Mouse (Mus musculus) liver, embryonic 13.5 days (tissue): ENCODE results near the gene Gm8113. TPM values are rescaled to one million over a fixed set of nuclear protein-coding genes. Genes with fewer than 3 reads are reported as not detected.
"Not testable (repeated sequence)": the region's sequence is repeated elsewhere in the genome, so short reads cannot be mapped to it uniquely, and the experiment has no call there.

Experiments used
- ATAC-seq: fragments of 200-750 bp; cut with Nextera tagmentation; 2 replicates; pipeline ENCODE4 v1.8.0; 2017; ENCODE audit warnings: low read depth, mild to moderate bottlenecking, moderate number of reproducible peaks, moderate library complexity
- DNase-seq: peaks from one replicate; pipeline ENCODE4 v3.0.0; 2022
- H3K27ac ChIP-seq: fragments of 300-500 bp; sonication (generic); 2 replicates; pipeline ENCODE4 v1.5.1; 2015; ENCODE audit warnings: moderate library complexity, mild to moderate bottlenecking, inconsistent platforms
- H3K27me3 ChIP-seq: fragments of 300-500 bp; sonication (generic); 2 replicates; pipeline ENCODE4 v1.6.1; 2015; ENCODE audit warnings: mild to moderate bottlenecking, inconsistent platforms
- H3K36me3 ChIP-seq: fragments of 300-500 bp; sonication (generic); 2 replicates; pipeline ENCODE4 v1.6.1; 2015; ENCODE audit warnings: mild to moderate bottlenecking, inconsistent platforms
- H3K4me1 ChIP-seq: fragments of 300-500 bp; sonication (generic); replicated peaks from 2 replicates; pipeline ENCODE4 v1.6.1; 2015; ENCODE audit warnings: inconsistent platforms
- H3K4me2 ChIP-seq: fragments of 300-500 bp; sonication (generic); 2 replicates; pipeline ENCODE4 v1.6.1; 2015; ENCODE audit warnings: inconsistent platforms, mild to moderate bottlenecking, moderate library complexity
- H3K4me3 ChIP-seq: fragments of 300-500 bp; sonication (generic); replicated peaks from 2 replicates; pipeline ENCODE4 v1.5.1; 2015; ENCODE audit warnings: mild to moderate bottlenecking, inconsistent platforms
- H3K9ac ChIP-seq: fragments of 300-500 bp; sonication (generic); 2 replicates; pipeline ENCODE4 v1.6.1; 2015; ENCODE audit warnings: mild to moderate bottlenecking, inconsistent platforms
- H3K9me3 ChIP-seq: fragments of 300-500 bp; sonication (generic); replicated peaks from 2 replicates; pipeline ENCODE4 v1.6.1; 2016; ENCODE audit warnings: inconsistent platforms
- WGBS: fragments of 180-500 bp; shearing (Covaris S2); methylation state at CpG from one replicate; pipeline ENCODE4 v1.1.7; 2015; ENCODE audit not compliant: insufficient replicate concordance; 5-methylcytosine and 5-hydroxymethylcytosine counted together
- polyA plus RNA-seq: library from polyadenylated mRNA; unstranded; fragments of >200 nt; fragmentation: Nextera tagmentation; extraction: Ambion mirVana; gene quantifications from 2 replicates; pipeline ENCODE4 v1.2.1, GENCODE M21; 2015

Gm8113 gene
- polyA plus RNA-seq, 1 experiment from 2014 or later: 9.1 TPM

DNA sequence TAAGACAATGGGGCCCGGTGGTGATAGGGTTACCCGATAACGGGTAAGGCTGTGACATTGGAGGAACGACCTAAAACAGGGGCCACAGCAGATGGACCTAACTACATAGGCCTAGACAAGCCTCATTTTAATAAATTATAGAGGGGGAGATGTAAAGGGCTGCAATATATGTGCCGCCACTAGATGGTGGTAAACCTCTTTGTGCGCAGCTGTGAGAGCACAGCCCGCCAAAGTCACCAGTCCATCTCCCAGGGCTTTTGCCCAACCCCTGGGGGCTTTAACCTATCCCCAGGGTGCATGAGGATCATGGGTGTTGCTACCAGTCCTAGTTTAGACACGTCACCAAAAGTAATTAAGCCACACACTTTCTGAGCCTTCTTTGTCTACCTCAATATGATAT, 7.8 kb downstream of the Gm8113 start:
- DNase-seq: peak; percentile 29
- ATAC-seq, H3K36me3 ChIP-seq, H3K9me3 ChIP-seq, H3K4me2 ChIP-seq, H3K27me3 ChIP-seq, H3K4me3 ChIP-seq, H3K27ac ChIP-seq, H3K9ac ChIP-seq: not testable (repeated sequence)
- WGBS: 21% methylated on average over 8 of the region's 8 CpGs
- H3K4me1 ChIP-seq: peaks cover 15% of the 10 kb centered on the region

DNA sequence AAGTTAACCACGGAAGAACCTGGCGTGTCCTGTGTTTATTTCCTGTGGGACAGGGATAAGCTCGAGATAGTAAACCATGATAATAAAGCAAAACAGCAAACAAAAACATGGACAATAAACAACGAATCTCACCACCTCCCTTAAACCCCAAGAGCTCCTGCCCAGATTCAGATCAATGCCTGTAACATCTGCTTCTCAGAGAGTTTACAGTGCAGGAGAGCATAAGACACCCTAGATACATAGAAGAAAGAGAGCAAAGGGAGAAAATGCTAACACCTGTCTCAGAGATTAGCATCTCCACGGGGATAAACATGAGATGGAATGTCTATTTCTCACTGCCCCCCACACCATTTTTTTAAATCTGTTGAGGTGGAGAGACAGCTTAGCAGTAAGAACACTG, 8.2 kb downstream of the Gm8113 start:
- H3K9me3 ChIP-seq, H3K4me2 ChIP-seq, H3K27ac ChIP-seq, H3K9ac ChIP-seq, H3K27me3 ChIP-seq, H3K4me3 ChIP-seq, ATAC-seq, H3K36me3 ChIP-seq, DNase-seq: not testable (repeated sequence)
- peaks cover 17% of the 10 kb centered on the region for H3K4me1 ChIP-seq
- WGBS: 43% methylated on average over 5 of the region's 5 CpGs

DNA sequence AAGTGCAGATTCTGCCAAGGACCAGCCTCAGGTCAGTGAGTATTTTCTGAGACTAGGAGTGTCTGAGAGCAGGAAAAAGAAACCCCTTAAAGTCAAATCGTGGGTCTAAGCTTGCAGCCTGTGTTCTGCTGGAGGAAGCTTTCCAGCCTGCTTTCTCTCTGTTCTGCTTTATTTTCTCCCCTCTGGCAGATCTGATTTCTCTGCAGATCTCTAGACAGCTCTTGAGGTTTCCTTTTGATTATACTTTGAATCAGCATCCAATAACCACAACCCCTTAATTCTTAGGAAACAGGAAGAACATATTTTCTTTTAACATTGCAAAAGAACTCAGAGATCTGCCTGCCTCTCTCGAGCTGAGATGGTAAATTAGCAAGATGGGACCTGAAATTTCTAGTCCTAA, 28.2 kb downstream of the Gm8113 start:
- ATAC-seq, DNase-seq, H3K4me3 ChIP-seq, H3K4me2 ChIP-seq, H3K9ac ChIP-seq, H3K4me1 ChIP-seq, H3K36me3 ChIP-seq, H3K27me3 ChIP-seq, H3K27ac ChIP-seq, H3K9me3 ChIP-seq: not testable (repeated sequence)
- 14% methylated on average over 2 of the region's 2 CpGs for whole genome bisulfite sequencing

DNA sequence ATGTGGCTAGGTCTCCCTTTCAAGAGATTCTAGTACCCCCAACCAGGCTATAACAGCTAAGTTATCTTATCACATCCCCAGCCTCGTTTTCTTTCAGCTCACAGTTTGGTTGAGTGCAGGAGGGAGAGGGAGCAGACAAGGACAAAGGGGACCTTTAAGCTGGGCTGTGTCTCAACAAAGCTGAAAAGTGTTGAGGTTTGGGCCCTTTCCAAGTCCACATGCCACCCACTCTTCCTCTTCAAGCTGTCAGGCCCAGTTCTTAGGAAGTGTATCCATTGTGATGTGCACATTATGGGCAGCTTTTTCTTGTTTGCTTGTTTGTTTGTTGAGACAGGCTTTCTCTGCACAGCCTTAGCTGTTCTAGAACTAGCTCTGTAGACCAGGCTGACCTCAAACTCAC, 29.9 kb downstream of the Gm8113 start:
- DNase-seq, H3K27me3 ChIP-seq, H3K4me1 ChIP-seq, H3K9me3 ChIP-seq, H3K9ac ChIP-seq, H3K4me2 ChIP-seq, H3K27ac ChIP-seq, H3K4me3 ChIP-seq, H3K36me3 ChIP-seq, ATAC-seq: not testable (repeated sequence)
- WGBS: no CpG with 5 or more reads among the region's 1 CpGs

DNA sequence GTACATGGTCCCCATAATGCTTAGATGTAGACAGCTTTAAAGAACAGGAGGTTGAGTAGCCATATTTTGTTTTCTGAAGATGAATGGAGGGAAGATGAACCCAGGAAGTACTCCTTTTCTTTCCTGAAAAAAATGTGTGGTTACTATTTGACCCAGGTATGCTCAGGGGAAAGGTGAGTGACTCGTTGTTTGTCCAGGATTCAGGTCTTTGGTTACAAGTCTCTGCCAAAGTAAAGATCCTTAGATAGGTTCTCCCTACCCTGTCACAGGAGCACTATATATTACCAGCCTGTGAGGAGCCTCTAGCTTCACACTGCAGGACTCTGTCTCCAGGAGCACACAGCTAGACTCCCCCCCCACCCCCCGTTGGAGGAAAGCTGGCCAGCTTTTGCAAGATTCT, 31.6 kb downstream of the Gm8113 start, which contains the start of gene Ang5:
Ang5 (plus strand) TSS at position 301 of the 400 bp plus-strand sequence.
- not testable (repeated sequence) for H3K27me3 ChIP-seq, H3K9ac ChIP-seq, H3K27ac ChIP-seq, ATAC-seq, H3K4me3 ChIP-seq, DNase-seq, H3K4me1 ChIP-seq, H3K4me2 ChIP-seq, H3K36me3 ChIP-seq, H3K9me3 ChIP-seq
- no CpG with 5 or more reads among the region's 2 CpGs for WGBS

Other genes starting within 250 kb of the Gm8113 start
- gene Gm8165, start 248.2 kb upstream of the Gm8113 start, polyA plus RNA-seq: not detected in 2 replicates
- 0.47 and 1.1 TPM in 2 replicates for gene Gm7324, start 227.6 kb upstream of the Gm8113 start, polyA plus RNA-seq
- gene Gm16506, start 197.9 kb upstream of the Gm8113 start, polyA plus RNA-seq: not detected in 2 replicates
- gene Gm6526, start 177.5 kb upstream of the Gm8113 start, polyA plus RNA-seq: not detected in 2 replicates
- not detected in 2 replicates for gene Gm8180, start 140.6 kb upstream of the Gm8113 start, polyA plus RNA-seq
- 9.1 and 12.0 TPM in 2 replicates for gene Ear1, start 49.9 kb upstream of the Gm8113 start, polyA plus RNA-seq
- gene Ear10, start 1.8 kb upstream of the Gm8113 start, polyA plus RNA-seq: not detected in 2 replicates
- gene Ang5, start 31.7 kb downstream of the Gm8113 start, polyA plus RNA-seq: not detected in 2 replicates
- not detected in 2 replicates for gene Ang6, start 76.9 kb downstream of the Gm8113 start, polyA plus RNA-seq
- 10.1 and 11.0 TPM in 2 replicates for gene Ear2, start 177.3 kb downstream of the Gm8113 start, polyA plus RNA-seq
- not detected in 2 replicates for gene Gm3327, start 198.5 kb downstream of the Gm8113 start, polyA plus RNA-seq